Mouse (Mus musculus) inflammation-experienced regulatory T-cells (primary cell): Measurements from ENCODE around the gene Pbx1. TPM values are rescaled to one million over a fixed set of nuclear protein-coding genes. Genes with fewer than 3 reads are reported as not detected.

Experiments
- polyA plus RNA-seq, 2 experiments: library from polyadenylated mRNA; unstranded; fragments of 100-300 nt; shearing (Covaris generic); gene quantifications; one replicate each; pipeline ENCODE4 v1.2.1; 2017

Pbx1 gene
- 1 to 10 TPM in 1 of 2 experiments, under 1 TPM in 1; 0.63 to 1.8 TPM for polyA plus RNA-seq

DNA sequence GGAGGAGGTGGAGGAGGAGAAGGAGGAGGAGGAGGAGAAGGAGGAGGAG, at the start of gene Pbx1:
Pbx1 (minus strand) TSS at position 39 of the 49 bp plus-strand sequence.

